Mouse (Mus musculus) 416B (cell line): ENCODE measurements around the gene Ranbp17.

ENCODE experiments used
- DNase-seq: peaks from one replicate; pipeline ENCODE4 v3.0.0; 2011; ENCODE audit warnings: low read depth

Ranbp17 gene

GRCm38 (mm10) chr11:33234134-33234533, 279.4 kb downstream of the Ranbp17 start:
- DNase-seq, result no peak

- DNase-seq, result no peak
Observed at GRCm38 (mm10) chr11:33232056-33232455, 281.5 kb downstream of the Ranbp17 start.

- DNase-seq, result no peak
Observed at GRCm38 (mm10) chr11:33228186-33228585, 285.4 kb downstream of the Ranbp17 start.

- DNase-seq, result no peak
Observed at GRCm38 (mm10) chr11:33226516-33226915, 287.0 kb downstream of the Ranbp17 start.

GRCm38 (mm10) chr11:33221566-33222365, 291.8 kb downstream of the Ranbp17 start:
- DNase-seq, result no peak

GRCm38 (mm10) chr11:33220763-33221162, 292.8 kb downstream of the Ranbp17 start:
- no peak for DNase-seq

GRCm38 (mm10) chr11:33217384-33218079, 296.0 kb downstream of the Ranbp17 start:
- peak; percentile 17 for DNase-seq

- DNase-seq, result no peak
Observed at GRCm38 (mm10) chr11:33207411-33207810, 306.1 kb downstream of the Ranbp17 start.

GRCm38 (mm10) chr11:33204966-33205365, 308.6 kb downstream of the Ranbp17 start:
- DNase-seq, result no peak

- DNase-seq, result no peak
Observed at GRCm38 (mm10) chr11:33204329-33204705, 309.2 kb downstream of the Ranbp17 start.

- DNase-seq, result no peak
Observed at GRCm38 (mm10) chr11:33203383-33204328, 309.9 kb downstream of the Ranbp17 start, which contains the start of gene Tlx3. TSS of gene Tlx3 (minus strand) at chr11:33203589.

- no peak for DNase-seq
Observed at GRCm38 (mm10) chr11:33202972-33203371, 310.6 kb downstream of the Ranbp17 start.

- DNase-seq, result no peak
Observed at GRCm38 (mm10) chr11:33202296-33202695, 311.2 kb downstream of the Ranbp17 start.

GRCm38 (mm10) chr11:33201626-33202010, 311.9 kb downstream of the Ranbp17 start:
- no peak for DNase-seq

- no peak for DNase-seq
Observed at GRCm38 (mm10) chr11:33200764-33201625, 312.6 kb downstream of the Ranbp17 start.

- DNase-seq, result no peak
Observed at GRCm38 (mm10) chr11:33199906-33200763, 313.4 kb downstream of the Ranbp17 start.

- DNase-seq, result no peak
Observed at GRCm38 (mm10) chr11:33199117-33199514, 314.4 kb downstream of the Ranbp17 start.

GRCm38 (mm10) chr11:33198351-33199116, 315.0 kb downstream of the Ranbp17 start:
- DNase-seq, result no peak

- no peak for DNase-seq
Observed at GRCm38 (mm10) chr11:33197673-33198072, 315.9 kb downstream of the Ranbp17 start.

GRCm38 (mm10) chr11:33197133-33197514, 316.4 kb downstream of the Ranbp17 start:
- DNase-seq, result no peak
